Mouse (Mus musculus): Measurements from ENCODE around the gene 0610030E20Rik.

0610030E20Rik gene

DNA sequence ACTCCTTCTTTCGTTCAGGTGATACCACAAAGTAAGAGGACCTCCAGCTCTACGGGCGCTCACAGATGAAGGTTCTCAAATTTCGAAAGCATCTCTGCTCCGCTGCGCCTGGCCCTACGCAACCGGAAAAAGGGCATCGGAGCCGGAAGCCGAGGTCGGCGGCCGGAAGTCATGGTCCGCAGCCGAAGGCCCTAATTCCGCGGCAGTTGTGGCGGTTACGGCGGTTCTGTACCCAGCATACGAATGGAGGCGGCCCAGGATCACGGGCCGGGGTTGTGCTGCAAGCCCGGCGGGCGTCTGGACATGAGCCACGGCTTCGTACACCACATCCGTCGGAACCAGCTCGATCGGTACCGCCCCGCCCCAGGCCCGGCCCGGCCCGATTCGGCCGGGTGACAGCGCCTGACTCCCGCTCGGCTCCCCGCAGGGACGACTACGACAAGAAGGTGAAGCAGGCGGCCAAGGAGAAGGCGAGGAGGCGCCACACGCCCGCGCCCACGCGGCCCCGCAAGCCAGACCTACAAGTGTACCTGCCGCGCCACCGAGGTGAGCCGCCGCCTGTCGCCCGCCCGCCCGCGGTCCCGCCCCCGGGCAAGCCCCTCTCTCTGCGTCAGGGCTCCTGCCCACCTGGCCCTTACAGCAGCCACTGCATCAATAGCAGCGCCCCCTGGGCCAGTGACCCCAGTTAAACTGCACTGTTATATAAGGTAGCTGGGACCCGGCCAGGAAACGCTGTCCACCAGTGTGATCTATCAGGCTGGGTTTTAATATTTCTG lies at the start of gene 0610030E20Rik:
Gene 0610030E20Rik (plus strand): TSS at position 152 of the 776 bp plus-strand sequence.
- peak; percentile 92 for DNase-seq (ENCODE audit: low read depth, low spot score)

- DNase-seq (ENCODE audit: low read depth, low spot score), result peak; percentile 37
Measured at GRCm38 (mm10) chr6:72297825-72298224, 49.3 kb upstream of the 0610030E20Rik start.

DNA sequence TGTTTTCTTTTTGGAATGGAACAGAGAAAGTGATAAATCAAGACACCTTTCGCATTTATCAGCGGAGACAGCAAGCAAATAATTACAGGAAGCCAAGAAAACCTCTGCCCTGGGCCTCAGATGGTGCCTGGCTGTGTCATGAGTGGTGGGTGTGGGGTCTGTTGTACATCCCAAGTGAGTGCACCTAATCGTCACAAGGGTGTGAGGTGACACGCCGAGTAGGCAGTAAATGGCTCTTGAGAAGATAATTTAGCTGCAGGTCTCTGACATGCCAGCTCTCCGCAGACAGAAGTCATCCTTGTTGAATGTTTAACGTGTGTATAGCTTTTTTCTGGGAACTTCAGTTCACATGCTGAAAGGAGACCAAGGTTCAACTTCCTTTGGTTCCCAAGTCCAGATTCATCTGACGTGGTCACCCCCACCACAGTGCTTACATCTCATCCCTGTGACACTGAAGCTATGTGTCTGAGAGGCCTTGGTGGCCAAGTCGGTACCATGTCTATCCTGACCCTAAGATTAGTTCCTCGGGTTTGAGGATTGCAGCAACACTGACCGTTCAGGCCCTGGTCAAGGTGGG lies 44.7 kb upstream of the 0610030E20Rik start:
- no peak for DNase-seq (ENCODE audit: low read depth, low spot score)

- no peak for DNase-seq (ENCODE audit: low read depth, low spot score)
Measured at GRCm38 (mm10) chr6:72303510-72303909, 43.6 kb upstream of the 0610030E20Rik start.

DNA sequence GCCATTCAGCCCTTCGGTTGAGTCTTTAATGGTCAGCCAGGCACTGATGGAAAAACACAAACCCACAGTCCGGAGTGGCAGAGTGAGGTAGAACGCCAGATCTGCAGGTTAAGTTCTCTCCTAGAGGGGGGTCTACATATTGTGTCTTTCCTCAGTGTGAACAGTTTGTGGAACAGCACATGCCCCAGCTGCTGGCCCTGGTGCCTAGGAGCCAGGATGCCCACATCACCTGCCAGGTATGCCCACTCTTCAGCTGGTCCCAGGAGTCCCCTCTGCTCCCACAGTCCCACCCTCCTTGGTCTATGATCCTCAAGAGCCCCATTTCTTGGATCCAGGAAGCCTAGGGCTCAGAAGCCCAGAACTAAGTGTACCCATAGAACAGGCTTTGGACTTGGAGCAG lies 34.9 kb upstream of the 0610030E20Rik start:
- no peak for DNase-seq (ENCODE audit: low read depth, low spot score)

- DNase-seq (ENCODE audit: low read depth, low spot score), result no peak
Measured at GRCm38 (mm10) chr6:72313124-72313867, 33.8 kb upstream of the 0610030E20Rik start.

DNA sequence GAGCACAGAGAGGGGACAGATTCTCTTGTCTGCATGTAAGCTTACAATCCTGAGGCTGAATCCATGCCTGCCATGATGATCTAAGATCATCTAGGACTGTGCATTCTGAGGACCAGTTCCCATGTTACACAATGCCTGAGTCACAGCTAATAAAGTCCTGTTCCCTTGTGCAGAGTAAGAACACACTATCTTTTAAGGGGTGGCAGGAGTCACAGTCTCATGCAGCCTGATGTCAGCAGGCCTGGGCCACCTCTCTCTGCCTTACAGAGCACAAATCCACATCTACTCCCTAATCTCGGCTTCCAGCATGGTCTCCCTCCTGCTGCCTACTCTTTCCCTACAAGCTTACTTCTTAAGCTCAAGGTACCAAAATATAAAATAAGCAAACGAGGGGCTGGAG lies 31.7 kb upstream of the 0610030E20Rik start:
- DNase-seq (ENCODE audit: low read depth, low spot score), result no peak

- no peak for DNase-seq (ENCODE audit: low read depth, low spot score)
Measured at GRCm38 (mm10) chr6:72316044-72316443, 31.1 kb upstream of the 0610030E20Rik start.

GRCm38 (mm10) chr6:72318440-72318839 lies 28.7 kb upstream of the 0610030E20Rik start:
- peak; percentile 17 for DNase-seq (ENCODE audit: low read depth, low spot score)

DNA sequence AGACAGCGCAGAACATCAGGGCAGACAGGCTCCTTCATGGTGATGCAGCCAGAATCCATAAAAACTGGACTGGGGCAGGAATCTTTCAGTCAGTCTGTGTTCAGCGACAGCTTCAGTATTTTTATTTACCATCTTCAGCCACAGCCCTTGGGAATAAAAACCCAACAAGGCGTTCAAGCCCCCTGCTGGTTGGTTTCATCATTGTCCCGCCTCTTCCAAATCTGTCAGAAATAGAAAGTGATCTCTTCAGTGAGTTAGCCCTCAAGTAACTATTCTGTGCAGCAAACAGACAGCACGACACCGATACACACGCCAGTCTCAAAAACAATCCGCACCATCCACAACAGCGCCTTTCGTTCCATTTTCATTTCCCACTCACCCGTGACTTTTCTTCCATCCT lies 28.1 kb upstream of the 0610030E20Rik start:
- DNase-seq (ENCODE audit: low read depth, low spot score), result peak; percentile 63

DNA sequence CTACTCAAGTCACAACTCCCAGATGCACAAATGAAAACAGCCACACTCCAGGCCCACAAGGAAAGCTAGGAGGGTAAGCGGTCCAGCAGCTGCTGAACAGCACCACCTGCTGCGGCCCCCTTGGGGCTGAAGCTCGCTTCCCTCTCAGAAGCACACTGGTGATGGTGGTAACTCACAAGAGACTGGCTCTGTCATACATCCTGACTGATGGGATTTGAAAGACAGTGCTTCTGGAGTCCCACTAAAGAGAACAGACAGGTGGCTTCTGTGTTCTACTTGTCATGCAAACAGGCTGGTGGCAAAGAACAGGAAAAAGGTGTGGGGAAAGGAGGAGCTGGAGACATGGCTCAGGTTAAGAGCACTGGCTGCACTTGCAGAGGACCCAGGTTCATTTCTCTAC lies 24.2 kb upstream of the 0610030E20Rik start:
- no peak for DNase-seq (ENCODE audit: low read depth, low spot score)

DNA sequence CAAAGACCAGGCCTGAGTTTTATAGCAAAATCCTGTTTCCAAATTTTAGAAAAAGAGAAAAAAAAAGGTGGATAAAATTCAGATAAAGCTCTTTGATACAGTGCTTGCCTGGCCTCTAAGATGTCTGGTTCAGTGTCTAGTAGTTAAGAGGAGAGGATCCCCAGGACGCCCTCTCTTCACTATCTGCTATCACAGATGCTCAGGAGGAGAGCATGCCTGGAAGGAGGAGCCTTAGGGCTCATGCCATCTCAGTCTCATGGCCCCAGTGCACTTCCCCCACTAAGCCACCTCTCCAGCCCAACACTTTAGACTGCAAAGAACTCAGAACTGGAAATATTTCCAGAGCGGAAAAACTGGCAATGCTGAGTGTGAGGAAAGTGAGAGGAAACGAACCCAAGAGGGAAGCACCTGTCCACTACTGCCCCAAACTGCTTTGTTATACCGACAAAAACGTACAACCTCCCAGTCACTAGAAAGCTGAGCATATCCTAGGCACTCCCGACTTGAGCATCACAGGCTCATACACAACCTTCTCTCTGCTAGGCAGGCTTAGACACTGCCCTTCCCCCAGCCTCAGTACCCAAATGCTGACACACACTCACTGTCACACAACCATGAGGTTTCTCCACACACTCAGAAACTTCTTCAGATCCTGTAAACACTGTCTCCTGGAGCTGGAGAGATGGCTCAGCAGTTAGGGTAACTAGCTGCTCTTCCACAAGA lies 23.2 kb upstream of the 0610030E20Rik start:
- no peak for DNase-seq (ENCODE audit: low read depth, low spot score)

- DNase-seq (ENCODE audit: low read depth, low spot score), result peak; percentile 73
Measured at GRCm38 (mm10) chr6:72326274-72326673, 20.8 kb upstream of the 0610030E20Rik start.

DNA sequence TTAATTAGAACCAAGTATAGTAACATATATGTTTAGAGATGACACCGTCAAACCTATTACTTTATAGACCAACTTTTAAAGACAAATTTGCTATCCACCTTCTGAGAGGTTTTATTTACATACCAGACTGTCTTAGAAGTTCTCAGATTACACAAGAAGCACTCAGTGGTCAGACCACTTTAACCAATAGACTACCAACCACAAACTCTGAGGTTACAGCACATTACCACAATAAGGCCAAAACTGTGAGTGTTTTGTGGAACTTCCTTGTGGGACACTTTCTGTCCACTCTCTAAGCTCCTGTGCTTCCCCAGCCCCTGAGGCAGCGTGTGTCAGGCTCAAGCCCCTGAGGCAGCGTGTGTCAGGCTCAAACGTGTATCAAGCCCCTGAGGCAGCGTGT lies 18.1 kb upstream of the 0610030E20Rik start:
- DNase-seq (ENCODE audit: low read depth, low spot score), result no peak

DNA sequence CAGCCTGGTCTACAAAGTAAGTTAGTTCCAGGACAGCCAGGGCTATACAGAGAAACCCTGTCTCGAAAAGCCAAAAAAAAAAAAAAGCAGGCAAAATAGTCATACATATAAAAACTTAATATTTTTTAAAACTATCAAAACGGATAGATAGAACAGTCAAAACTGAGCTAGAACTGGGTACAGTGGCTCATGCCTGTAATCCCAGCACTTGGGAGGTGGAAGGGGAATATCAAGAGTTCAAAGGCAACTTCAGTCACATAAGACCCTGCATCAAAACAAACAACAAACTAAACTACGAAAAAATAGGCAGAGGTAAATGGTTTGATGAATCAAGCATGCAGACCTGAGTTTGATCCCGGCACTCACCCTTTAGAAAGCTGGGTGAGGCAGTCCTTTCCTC lies 17.0 kb upstream of the 0610030E20Rik start:
- DNase-seq (ENCODE audit: low read depth, low spot score), result no peak

GRCm38 (mm10) chr6:72333111-72333510 lies 14.0 kb upstream of the 0610030E20Rik start:
- no peak for DNase-seq (ENCODE audit: low read depth, low spot score)

DNA sequence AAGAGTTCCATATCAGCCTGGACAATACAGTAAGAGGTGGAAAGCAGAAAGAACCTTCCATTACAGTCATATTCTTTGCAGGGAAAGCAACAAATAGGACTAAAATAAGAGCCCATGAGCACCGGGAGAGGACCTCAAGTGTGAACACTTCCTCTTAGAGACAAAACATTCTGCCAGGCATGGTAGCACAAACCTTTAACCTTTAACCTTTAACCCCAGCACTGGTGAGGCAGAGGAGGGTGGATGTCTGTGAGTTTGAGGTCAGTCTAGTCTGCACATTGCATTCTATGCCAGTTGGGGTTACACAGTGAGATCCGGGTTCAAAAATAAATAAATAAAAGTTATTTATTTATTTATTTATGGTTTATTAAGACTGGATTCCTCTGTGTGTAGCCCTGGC lies 6.6 kb upstream of the 0610030E20Rik start:
- no peak for DNase-seq (ENCODE audit: low read depth, low spot score)

DNA sequence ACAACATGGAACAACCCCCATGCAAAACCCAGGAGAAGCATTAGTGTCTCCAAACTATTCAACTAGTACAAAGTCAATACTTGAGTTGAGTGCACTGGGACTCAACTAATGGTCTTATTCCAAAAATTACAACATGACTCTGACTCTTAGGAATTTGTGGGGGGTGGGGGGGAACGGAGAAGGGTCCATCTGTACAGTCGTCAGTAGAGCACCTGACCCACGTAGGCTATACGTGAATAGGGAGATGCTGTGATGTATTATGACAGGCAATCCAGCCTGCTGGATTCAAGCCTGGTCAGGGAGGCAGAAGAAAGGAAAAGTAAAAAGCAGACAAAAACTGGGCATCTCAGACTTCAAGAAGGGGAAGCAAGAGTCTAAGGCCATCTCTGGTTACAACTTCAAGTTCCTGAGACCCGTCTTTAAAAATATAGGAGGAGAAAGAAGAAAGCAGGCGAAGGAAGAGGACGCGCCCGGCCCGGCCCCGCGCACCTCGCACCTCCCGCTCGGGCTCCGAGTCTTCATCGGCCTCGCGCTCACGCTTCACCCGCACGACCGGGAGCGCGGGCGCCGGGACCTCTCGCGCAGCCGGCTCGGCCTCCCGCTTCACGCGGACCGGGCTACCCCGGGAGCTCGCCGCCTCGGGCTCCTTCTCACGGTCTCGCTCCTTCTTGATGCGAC lies 2.6 kb upstream of the 0610030E20Rik start:
- DNase-seq (ENCODE audit: low read depth, low spot score), result no peak

GRCm38 (mm10) chr6:72345074-72345567 lies 2.0 kb upstream of the 0610030E20Rik start, which contains the start of gene Usp39:
Gene Usp39 (minus strand): TSS chr6:72345184.
- peak; percentile 99 for DNase-seq (ENCODE audit: low read depth, low spot score)

GRCm38 (mm10) chr6:72345633-72346032 lies 1.5 kb upstream of the 0610030E20Rik start:
- DNase-seq (ENCODE audit: low read depth, low spot score), result no peak

GRCm38 (mm10) chr6:72346261-72346660 lies 856 bp upstream of the 0610030E20Rik start:
- DNase-seq (ENCODE audit: low read depth, low spot score), result no peak

Measured in brain, adult 2 months (tissue).